Mouse (Mus musculus): ENCODE measurements around the gene Eif2d.

GRCm38 (mm10) chr1:131185821-131186506 is 33.0 kb downstream of the Eif2d start:
- TF ChIP-seq CTCF (IDR thresholded peaks at IDR 0.05; ENCODE audit: extremely low read depth, insufficient read length, insufficient replicate concordance, low read depth, low read length) (no peak), POLR2A (IDR thresholded peaks at IDR 0.05; ENCODE audit: low read depth, low read length) (no peak)

Measured in small intestine, adult 2 months (tissue).